Mouse (Mus musculus): ENCODE measurements around the gene Dtnb. TPM values are rescaled to one million over a fixed set of nuclear protein-coding genes. Genes with fewer than 3 reads are reported as not detected.

Dtnb gene
- polyA plus RNA-seq, 1 experiment from 2014 or later, result 31.5 TPM

DNA sequence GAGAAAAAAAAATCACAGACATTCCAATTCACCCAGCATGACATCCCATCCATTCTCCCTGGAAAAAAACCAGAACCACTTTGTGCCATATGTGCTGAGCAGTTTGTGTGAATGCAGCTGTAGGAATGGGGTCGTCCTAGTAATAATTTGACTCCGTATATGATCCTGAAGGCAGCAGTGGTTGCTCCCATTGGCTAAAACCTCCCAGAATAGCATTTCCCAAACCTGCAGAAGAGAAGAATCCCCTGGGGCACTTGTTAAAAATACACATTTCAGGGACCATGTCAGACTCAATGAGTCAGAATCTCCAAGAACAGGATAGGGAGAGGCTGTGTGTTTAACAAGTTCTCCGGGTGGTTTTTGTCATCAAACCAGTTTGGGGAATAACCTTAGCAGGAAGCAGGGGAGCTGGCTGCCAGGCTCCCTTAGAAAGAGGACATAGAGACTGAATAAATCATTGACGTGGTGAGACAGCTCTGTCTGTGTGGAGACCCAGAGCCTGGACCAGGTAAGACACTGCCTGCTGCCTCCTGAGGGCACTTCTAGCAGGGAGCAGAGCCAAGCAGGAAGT, 147.1 kb downstream of the Dtnb start:
- 0 out of 2 replicates have a peak, but pooled peaks have one; percentile 43 for ATAC-seq (replicated peaks)
- Histone ChIP-seq H3K4me2 (replicated peaks) (no peak overlapping the region), H3K9me3 (no peaks in the 10 kb centered on the region), H3K36me3 (no peaks in the 10 kb centered on the region), H3K4me3 (no peak overlapping the region), H3K27me3 (no peaks in the 10 kb centered on the region), H3K27ac (replicated peaks) (peak overlapping the region; percentile 11; the same call in 1 of the 2 replicates), H3K4me1 (0 out of 2 replicates have a peak, but pooled peaks cover 11% of the 10 kb centered on the region), H3K9ac (replicated peaks) (no peak overlapping the region)
- WGBS, result 62% methylated on average over 4 of the region's 4 CpGs

DNA sequence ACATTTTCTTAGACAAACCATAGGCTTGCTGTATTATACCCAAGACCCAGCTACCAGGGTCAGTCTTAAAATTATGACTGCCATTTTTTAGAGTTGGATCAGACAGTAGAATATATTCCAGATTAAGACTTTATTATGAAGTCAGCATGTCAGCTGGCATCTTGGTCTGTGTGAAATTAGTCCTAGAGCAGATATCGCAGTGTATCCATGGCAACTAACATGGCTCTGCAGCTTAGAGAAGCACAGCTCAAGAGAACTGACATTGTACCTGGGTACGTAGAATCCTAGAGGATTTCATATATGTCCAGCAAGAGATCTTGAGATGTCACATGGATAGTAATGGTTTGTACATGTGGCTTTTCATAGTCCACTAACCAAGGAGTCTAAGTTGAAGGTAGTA, 148.3 kb downstream of the Dtnb start:
- Histone ChIP-seq H3K27ac (replicated peaks) (peak overlapping the region; percentile 25; the same call in 1 of the 2 replicates), H3K27me3 (no peaks in the 10 kb centered on the region), H3K9me3 (no peaks in the 10 kb centered on the region), H3K36me3 (no peaks in the 10 kb centered on the region), H3K4me3 (no peak overlapping the region), H3K4me1 (0 out of 2 replicates have a peak, but pooled peaks cover 11% of the 10 kb centered on the region), H3K4me2 (replicated peaks) (no peak overlapping the region), H3K9ac (replicated peaks) (no peak overlapping the region)
- ATAC-seq (replicated peaks), result no peak
- WGBS, result 70% methylated on average over 2 of the region's 2 CpGs

DNA sequence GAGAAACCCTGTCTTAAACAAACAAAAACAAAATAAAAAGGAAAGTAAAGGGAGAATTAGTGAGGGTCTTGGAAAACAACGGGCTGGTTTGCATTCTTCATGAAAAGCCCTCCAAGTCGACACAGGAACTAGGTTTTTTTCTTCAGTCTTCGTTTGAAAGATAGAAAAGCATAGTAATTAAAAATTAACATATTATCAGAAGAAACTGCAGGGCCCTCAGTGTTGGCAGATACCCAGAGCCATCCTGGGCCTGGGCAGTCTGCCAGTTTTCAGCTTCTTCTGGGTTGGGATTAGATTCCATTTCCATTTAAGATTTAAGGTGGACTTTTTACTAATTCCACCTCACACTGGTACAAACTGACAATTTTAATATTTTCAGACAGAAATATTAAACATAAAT, 151.6 kb downstream of the Dtnb start:
- H3K4me2 ChIP-seq (replicated peaks), result no peak overlapping the region
- no peak overlapping the region for H3K9ac ChIP-seq (replicated peaks)
- 8% methylated on average over 3 of the region's 3 CpGs for WGBS
- H3K36me3 ChIP-seq, result no peaks in the 10 kb centered on the region
- no peaks in the 10 kb centered on the region for H3K9me3 ChIP-seq
- no peak overlapping the region; the same call in 1 of the 2 replicates for H3K27ac ChIP-seq (replicated peaks)
- H3K4me3 ChIP-seq, result no peak overlapping the region
- no peaks in the 10 kb centered on the region for H3K27me3 ChIP-seq
- no peak for ATAC-seq (replicated peaks)
- 0 out of 2 replicates have a peak, but pooled peaks cover 11% of the 10 kb centered on the region for H3K4me1 ChIP-seq

DNA sequence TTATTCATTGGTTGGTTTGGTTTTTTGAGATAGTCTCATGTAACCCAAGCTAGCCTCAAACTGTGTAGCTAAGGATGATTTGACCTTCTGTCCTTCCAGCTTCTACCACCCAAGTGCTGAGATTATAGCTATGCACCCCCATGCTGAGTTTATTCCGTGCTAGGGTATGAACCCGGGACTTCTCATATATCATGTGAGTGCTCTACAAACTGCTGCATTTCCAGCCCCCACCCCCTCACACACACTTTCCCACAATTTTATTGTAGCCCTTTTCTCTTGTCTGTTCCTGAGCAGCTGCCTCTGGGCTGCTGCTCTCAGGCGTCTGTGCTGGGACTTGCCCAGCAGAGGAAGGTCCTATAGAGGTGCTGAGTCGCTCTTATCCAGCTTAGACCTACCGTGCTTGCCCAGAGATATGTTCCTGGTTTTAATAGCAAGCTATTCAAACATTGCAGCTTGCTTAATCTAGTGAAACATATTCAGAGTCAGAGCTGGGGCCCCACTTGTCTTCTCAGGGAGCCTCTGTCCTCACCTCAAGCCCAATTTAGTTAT, 152.7 kb downstream of the Dtnb start:
- 59% methylated on average over 5 of the region's 5 CpGs for WGBS
- no peak overlapping the region for H3K27ac ChIP-seq (replicated peaks)
- H3K36me3 ChIP-seq, result no peaks in the 10 kb centered on the region
- no peak overlapping the region for H3K4me3 ChIP-seq
- ATAC-seq (replicated peaks), result no peak
- no peak overlapping the region for H3K4me2 ChIP-seq (replicated peaks)
- 0 out of 2 replicates have a peak, but pooled peaks cover 2% of the 10 kb centered on the region for H3K4me1 ChIP-seq
- H3K9me3 ChIP-seq, result no peaks in the 10 kb centered on the region
- H3K9ac ChIP-seq (replicated peaks), result no peak overlapping the region
- H3K27me3 ChIP-seq, result no peaks in the 10 kb centered on the region

DNA sequence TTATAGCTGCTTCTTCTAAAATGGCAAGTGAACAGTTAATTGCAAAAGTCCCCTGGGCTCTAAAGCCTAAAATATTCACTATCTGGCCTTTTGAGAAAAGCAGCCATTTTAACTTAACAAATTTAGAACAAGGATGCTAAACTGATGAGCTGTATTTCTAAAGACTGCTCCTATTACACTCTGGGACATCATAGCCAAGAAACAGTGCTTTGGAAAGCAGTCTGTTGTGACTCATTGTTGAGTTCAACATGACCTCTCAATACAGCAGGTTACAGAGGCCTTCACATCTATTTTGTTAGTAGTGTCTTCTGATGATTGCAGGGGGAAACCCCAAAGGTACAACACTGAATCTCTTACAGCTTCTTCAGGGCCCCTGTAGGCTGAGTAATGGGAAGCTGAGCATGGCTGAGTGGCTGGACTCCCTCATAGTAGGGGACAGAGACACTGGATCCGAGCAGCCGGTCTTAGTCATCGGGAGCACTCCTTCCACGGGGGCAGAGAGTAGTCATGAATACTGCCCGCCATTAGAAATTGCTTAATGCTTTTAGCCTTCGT, 157.4 kb downstream of the Dtnb start:
- H3K4me1 ChIP-seq, result peaks cover 14% of the 10 kb centered on the region
- no peak overlapping the region for H3K9ac ChIP-seq (replicated peaks)
- H3K27ac ChIP-seq (replicated peaks), result no peak overlapping the region
- H3K4me3 ChIP-seq, result no peak overlapping the region
- no peaks in the 10 kb centered on the region for H3K27me3 ChIP-seq
- ATAC-seq (replicated peaks), result no peak
- 94% methylated on average over 6 of the region's 6 CpGs for WGBS
- no peaks in the 10 kb centered on the region for H3K9me3 ChIP-seq
- no peaks in the 10 kb centered on the region for H3K36me3 ChIP-seq
- no peak overlapping the region for H3K4me2 ChIP-seq (replicated peaks)

DNA sequence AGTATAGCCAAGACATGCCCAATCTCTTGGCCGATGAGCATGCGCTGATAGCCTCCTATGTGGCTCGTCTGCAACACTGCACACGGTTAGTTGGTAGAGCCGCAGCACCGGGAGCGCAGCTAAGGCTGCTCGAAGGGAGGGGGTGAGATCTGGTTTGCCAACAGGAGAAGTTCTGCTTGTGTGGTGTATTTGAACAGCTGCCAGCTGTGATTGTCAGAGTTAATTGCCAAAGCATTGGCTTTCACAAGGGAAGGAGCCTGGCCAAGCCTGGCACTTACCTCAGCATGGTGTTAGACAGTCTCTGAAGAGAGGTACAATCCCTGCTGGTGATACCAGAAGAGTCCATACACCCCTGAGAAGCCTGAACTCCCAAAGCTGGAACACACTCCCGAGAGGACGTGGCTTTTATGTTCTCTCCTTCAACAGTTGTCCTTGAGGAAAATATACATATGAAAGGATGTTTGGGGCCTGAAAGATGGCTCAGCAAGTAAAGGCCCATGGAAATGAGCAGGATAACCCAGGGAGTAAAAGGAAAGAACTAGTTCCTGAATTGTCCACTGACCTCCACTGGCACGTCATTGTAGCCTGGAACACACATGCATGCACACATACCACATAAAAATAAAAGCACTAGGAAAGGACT, 160.6 kb downstream of the Dtnb start:
- ATAC-seq (replicated peaks), result peak; percentile 89
- Histone ChIP-seq H3K4me2 (replicated peaks) (no peak overlapping the region), H3K4me3 (no peak overlapping the region), H3K27ac (replicated peaks) (no peak overlapping the region), H3K4me1 (peaks cover 14% of the 10 kb centered on the region), H3K9me3 (no peaks in the 10 kb centered on the region), H3K9ac (replicated peaks) (no peak overlapping the region), H3K36me3 (no peaks in the 10 kb centered on the region), H3K27me3 (no peaks in the 10 kb centered on the region)
- WGBS, result 21% methylated on average over 11 of the region's 11 CpGs

DNA sequence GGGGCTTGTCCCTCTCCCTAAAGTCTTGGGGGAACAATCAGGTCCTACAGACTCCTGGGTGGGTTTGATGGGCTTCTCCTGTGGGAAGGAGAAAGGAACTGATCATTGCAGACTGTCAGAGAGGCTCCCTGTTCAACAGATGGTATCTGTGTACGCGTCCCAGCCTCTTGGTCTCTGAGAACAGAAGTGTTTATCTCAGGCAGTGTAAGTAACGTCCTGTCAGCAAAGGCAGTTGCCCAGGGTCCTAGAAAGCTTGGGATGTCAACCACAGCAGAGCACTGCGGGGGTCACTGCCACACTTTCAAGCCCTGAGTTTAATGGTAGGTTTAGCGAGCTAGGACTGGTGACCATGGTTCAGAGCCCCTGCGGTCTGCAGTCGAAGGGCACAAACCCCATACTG, 161.1 kb downstream of the Dtnb start:
- no peak overlapping the region for H3K9ac ChIP-seq (replicated peaks)
- no peaks in the 10 kb centered on the region for H3K27me3 ChIP-seq
- ATAC-seq (replicated peaks), result no peak
- no peak overlapping the region for H3K4me2 ChIP-seq (replicated peaks)
- no peak overlapping the region for H3K27ac ChIP-seq (replicated peaks)
- H3K9me3 ChIP-seq, result no peaks in the 10 kb centered on the region
- H3K4me1 ChIP-seq, result peaks cover 14% of the 10 kb centered on the region
- no peak overlapping the region for H3K4me3 ChIP-seq
- H3K36me3 ChIP-seq, result no peaks in the 10 kb centered on the region
- 69% methylated on average over 7 of the region's 7 CpGs for WGBS

DNA sequence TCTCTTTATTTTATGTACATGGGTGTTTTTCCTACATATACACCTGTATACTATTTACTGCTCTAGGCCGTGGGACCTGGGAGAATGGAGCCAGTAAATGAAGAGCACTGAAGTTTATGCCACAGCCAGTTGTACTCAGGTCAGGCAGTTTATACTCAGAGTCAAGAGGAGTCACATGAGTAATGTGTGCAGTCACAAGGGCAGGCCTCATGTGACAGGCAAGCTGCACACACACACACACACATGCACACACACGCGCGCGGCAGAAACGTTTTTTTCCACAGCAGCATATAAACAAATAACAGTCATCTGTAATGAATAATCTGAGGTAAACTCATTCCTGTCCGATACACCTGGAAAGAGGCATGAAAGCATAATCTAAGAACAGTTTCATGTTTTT, 164.8 kb downstream of the Dtnb start:
- ATAC-seq (replicated peaks), result no peak
- WGBS, result 93% methylated on average over 7 of the region's 7 CpGs
- no peak overlapping the region for H3K27ac ChIP-seq (replicated peaks)
- peaks cover 14% of the 10 kb centered on the region for H3K4me1 ChIP-seq
- no peaks in the 10 kb centered on the region for H3K9me3 ChIP-seq
- no peak overlapping the region for H3K4me2 ChIP-seq (replicated peaks)
- no peak overlapping the region for H3K9ac ChIP-seq (replicated peaks)
- H3K36me3 ChIP-seq, result no peaks in the 10 kb centered on the region
- no peak overlapping the region for H3K4me3 ChIP-seq
- no peaks in the 10 kb centered on the region for H3K27me3 ChIP-seq

DNA sequence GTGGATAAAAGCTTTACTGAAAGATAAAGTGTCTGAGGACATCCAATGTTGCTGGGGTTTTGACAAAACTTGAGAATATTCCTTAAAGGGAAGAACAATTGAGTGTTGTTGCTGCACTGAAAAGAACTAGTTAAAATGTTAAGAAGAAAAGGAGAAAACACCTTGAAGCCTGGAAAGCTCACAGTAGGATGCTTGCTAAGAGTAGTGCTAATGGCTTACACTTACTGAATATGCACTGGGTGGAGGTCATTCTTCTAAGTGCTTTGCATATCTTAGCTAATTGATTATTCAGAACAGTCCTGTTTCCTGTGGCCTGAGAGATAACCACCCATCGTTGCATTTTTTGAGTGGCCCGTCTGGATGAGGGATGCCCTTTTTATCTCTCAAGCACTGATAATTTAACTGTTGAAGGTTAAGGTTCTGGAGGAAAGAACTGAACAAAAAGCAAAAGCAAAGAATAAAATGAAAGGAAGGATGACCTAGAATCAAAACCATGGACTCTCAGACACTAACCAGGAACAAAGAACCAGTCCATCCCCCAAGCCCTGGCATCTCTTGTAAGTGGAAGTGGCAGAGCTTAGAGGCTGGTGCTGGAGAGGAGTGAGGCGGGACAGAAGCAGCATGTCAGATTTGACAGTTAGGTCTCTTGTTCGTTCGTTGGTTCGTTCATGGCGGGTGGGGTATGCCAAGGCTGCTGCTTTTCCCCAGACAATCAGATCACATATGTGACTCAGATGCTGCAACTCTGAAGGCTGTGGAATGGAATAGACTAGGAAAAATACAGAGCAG, 166.8 kb downstream of the Dtnb start:
- Histone ChIP-seq H3K9me3 (no peaks in the 10 kb centered on the region), H3K4me2 (replicated peaks) (no peak overlapping the region), H3K4me3 (no peak overlapping the region), H3K9ac (replicated peaks) (no peak overlapping the region), H3K36me3 (no peaks in the 10 kb centered on the region), H3K27me3 (no peaks in the 10 kb centered on the region), H3K27ac (replicated peaks) (no peak overlapping the region), H3K4me1 (no peaks in the 10 kb centered on the region)
- 49% methylated on average over 7 of the region's 7 CpGs for WGBS
- no peak for ATAC-seq (replicated peaks)

DNA sequence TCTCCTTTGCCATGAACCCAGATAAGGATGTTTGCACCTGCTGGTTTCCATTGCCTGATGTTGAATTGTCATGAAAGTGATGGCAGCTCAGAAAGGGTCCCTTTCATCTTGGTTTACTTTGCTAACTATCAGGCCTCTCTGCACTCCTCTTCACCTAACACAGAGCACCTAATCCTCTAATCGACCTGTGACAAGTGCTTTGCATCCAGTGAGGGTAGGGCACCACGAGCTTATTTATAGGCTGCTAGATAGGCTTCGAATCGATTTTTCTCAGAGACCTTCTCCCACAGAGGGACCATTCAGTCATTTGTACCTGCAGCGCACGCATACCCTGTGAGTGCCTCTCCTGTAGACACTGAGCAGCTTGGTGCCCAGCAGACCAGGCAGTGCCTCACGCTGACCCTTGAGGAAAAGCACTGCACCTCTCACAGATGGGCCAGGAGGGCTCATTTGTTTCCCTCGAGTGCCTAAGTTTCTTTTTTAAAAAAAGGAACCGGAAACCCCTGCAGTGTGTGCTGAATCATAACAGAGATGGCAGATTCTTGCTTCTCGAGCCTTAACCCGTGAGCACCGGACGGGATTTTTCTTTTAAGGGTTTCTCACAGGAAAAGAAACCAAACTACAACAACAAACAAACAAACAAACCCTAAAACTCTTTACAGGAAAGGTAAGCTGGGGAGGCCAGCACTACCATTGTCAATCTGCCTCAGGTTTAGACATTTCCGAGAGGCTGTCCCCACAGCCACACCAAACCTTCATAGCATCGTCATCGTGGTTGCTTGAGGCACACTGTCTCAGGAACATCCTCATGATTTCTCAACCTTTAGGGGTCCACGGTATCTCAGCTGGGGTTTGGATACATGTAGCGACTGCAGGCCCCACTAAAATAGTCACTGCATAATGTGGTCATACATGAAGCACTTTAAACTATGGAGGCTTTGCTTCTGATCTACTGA, 167.8 kb downstream of the Dtnb start:
- 79% methylated on average over 18 of the region's 18 CpGs for WGBS
- H3K4me1 ChIP-seq, result no peaks in the 10 kb centered on the region
- no peak overlapping the region for H3K4me3 ChIP-seq
- no peak overlapping the region for H3K27ac ChIP-seq (replicated peaks)
- no peaks in the 10 kb centered on the region for H3K27me3 ChIP-seq
- no peaks in the 10 kb centered on the region for H3K9me3 ChIP-seq
- H3K9ac ChIP-seq (replicated peaks), result no peak overlapping the region
- ATAC-seq (replicated peaks), result no peak
- no peaks in the 10 kb centered on the region for H3K36me3 ChIP-seq
- no peak overlapping the region for H3K4me2 ChIP-seq (replicated peaks)

DNA sequence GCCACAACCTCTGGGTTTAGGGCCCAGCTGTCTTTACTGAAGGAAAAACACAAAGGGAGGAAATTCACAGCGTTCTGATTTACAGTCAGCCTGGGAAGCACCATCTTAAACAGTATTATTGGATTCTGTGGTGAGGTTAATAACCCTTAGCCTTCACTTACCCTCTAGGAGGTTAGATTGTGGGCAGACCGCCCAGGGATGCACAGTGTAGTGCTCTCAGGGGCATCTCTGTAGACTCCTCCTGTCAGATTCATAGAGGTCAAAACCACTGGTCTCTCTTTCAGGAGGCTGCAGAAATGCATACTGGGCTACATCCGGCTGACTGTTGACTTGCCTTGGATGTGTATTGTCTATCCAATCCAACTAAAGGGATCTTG, 168.5 kb downstream of the Dtnb start:
- no peaks in the 10 kb centered on the region for H3K36me3 ChIP-seq
- ATAC-seq (replicated peaks), result no peak
- no peak overlapping the region for H3K4me3 ChIP-seq
- no peaks in the 10 kb centered on the region for H3K27me3 ChIP-seq
- H3K9me3 ChIP-seq, result no peaks in the 10 kb centered on the region
- H3K4me2 ChIP-seq (replicated peaks), result no peak overlapping the region
- H3K9ac ChIP-seq (replicated peaks), result no peak overlapping the region
- H3K27ac ChIP-seq (replicated peaks), result no peak overlapping the region
- WGBS, result 79% methylated on average over 3 of the region's 3 CpGs
- no peaks in the 10 kb centered on the region for H3K4me1 ChIP-seq
